Mouse (Mus musculus) small intestine, adult 2 months (tissue): ENCODE measurements around the gene Mrrf. TPM values are rescaled to one million over a fixed set of nuclear protein-coding genes. Genes with fewer than 3 reads are reported as not detected.

ENCODE experiments used
- H3K27ac ChIP-seq: fragments of 200-500 bp; 2 replicates; pipeline ENCODE4 v1.5.1; 2012; ENCODE audit warnings: low read depth, low read length, control low read depth, inconsistent platforms; ENCODE audit not compliant: insufficient read depth
- H3K27me3 ChIP-seq: fragments of 200-500 bp; 2 replicates; pipeline ENCODE4 v1.6.1; 2012; ENCODE audit warnings: mild to moderate bottlenecking, moderate library complexity, low read length, inconsistent platforms; ENCODE audit not compliant: control insufficient read depth, insufficient read depth
- H3K36me3 ChIP-seq: fragments of 200-500 bp; 2 replicates; pipeline ENCODE4 v1.6.1; 2012; ENCODE audit warnings: mild to moderate bottlenecking, low read length, control low read depth, inconsistent platforms; ENCODE audit not compliant: control insufficient read depth, insufficient read depth
- H3K4me1 ChIP-seq: fragments of 200-500 bp; 2 replicates; pipeline ENCODE4 v1.6.1; 2012; ENCODE audit warnings: low read length, inconsistent platforms, mixed read lengths; ENCODE audit not compliant: control insufficient read depth, insufficient read depth, insufficient read length
- H3K4me3 ChIP-seq: fragments of 200-500 bp; 2 replicates; pipeline ENCODE4 v1.5.1; 2012; ENCODE audit warnings: low read depth, mild to moderate bottlenecking, control low read depth, inconsistent platforms, low read length, moderate library complexity
- CTCF ChIP-seq: fragments of 200-500 bp; IDR thresholded peaks from 2 replicates; pipeline ENCODE4 v1.5.1; 2012; ENCODE audit warnings: low read depth, mild to moderate bottlenecking, control low read depth, inconsistent platforms, low read length, moderate library complexity, mixed read lengths; ENCODE audit not compliant: insufficient replicate concordance, insufficient read length; ENCODE audit errors: extremely low read depth
- POLR2A ChIP-seq: fragments of 200-500 bp; IDR thresholded peaks from 2 replicates; pipeline ENCODE4 v1.6.1; 2012; ENCODE audit warnings: low read depth, mild to moderate bottlenecking, control low read depth, inconsistent platforms, low read length, moderate library complexity
- WGBS: fragments of 180-500 bp; shearing (Covaris S2); methylation state at CpG from one replicate; pipeline ENCODE4 v1.1.7; 2018; 5-methylcytosine and 5-hydroxymethylcytosine counted together
- polyA plus RNA-seq: library from polyadenylated mRNA; depleted of rRNA; stranded (reverse); fragments of >200 nt; gene quantifications from 2 replicates; pipeline ENCODE4 v1.2.3, GENCODE M21; 2012; rRNA removed

The Mrrf gene
- polyA plus RNA-seq = 10.6 and 18.0 TPM in 2 replicates

GRCm38 (mm10) chr2:36136300-36136941, at the start of gene Mrrf, which contains the start of gene Rbm18:
Gene Mrrf, plus strand, starts transcription at chr2:36136389.
Gene Rbm18, minus strand, starts transcription at chr2:36136773.
- WGBS = under 1% methylated on average over 50 of the region's 50 CpGs
- Histone ChIP-seq H3K4me1 (no peaks in the 10 kb centered on the region; the same call in 1 of the 2 replicates), H3K36me3 (peaks cover 14% of the 10 kb centered on the region), H3K27me3 (no peaks in the 10 kb centered on the region), H3K4me3 (peak within 1 kb of the TSS; percentile 91), H3K27ac (peak within 1 kb of the TSS; percentile 84)
- no peak for TF ChIP-seq POLR2A
- TF ChIP-seq CTCF = no peak

- peaks cover 8% of the 10 kb centered on the region for H3K4me1 ChIP-seq
- H3K27ac ChIP-seq = no peak overlapping the region
- WGBS = 48% methylated on average over 3 of the region's 3 CpGs
- H3K27me3 ChIP-seq = peaks cover 42% of the 10 kb centered on the region
- no peaks in the 10 kb centered on the region for H3K36me3 ChIP-seq
- TF ChIP-seq CTCF = no peak
- no peak for TF ChIP-seq POLR2A
- H3K4me3 ChIP-seq = no peak overlapping the region
Observed at GRCm38 (mm10) chr2:36089190-36089589, 47.0 kb upstream of the Mrrf start.

GRCm38 (mm10) chr2:36090853-36091741, 45.1 kb upstream of the Mrrf start:
- TF ChIP-seq CTCF = no peak
- no peak for TF ChIP-seq POLR2A
- Histone ChIP-seq H3K27ac (no peak overlapping the region), H3K4me1 (peaks cover 8% of the 10 kb centered on the region), H3K27me3 (peaks cover 56% of the 10 kb centered on the region), H3K4me3 (peak overlapping the region; percentile 52), H3K36me3 (no peaks in the 10 kb centered on the region)
- WGBS = 7% methylated on average over 70 of the region's 70 CpGs

GRCm38 (mm10) chr2:36092748-36093147, 43.4 kb upstream of the Mrrf start:
- Histone ChIP-seq H3K4me3 (no peak overlapping the region), H3K36me3 (no peaks in the 10 kb centered on the region), H3K4me1 (peaks cover 8% of the 10 kb centered on the region), H3K27me3 (peaks cover 65% of the 10 kb centered on the region), H3K27ac (no peak overlapping the region)
- WGBS = 18% methylated on average over 4 of the region's 4 CpGs
- TF ChIP-seq CTCF (no peak), POLR2A (no peak)

GRCm38 (mm10) chr2:36093301-36093700, 42.9 kb upstream of the Mrrf start:
- H3K27me3 ChIP-seq = peaks cover 71% of the 10 kb centered on the region
- peaks cover 8% of the 10 kb centered on the region for H3K4me1 ChIP-seq
- no peak for TF ChIP-seq POLR2A
- no peak for TF ChIP-seq CTCF
- H3K27ac ChIP-seq = no peak overlapping the region
- H3K36me3 ChIP-seq = no peaks in the 10 kb centered on the region
- 33% methylated on average over 7 of the region's 7 CpGs for WGBS
- H3K4me3 ChIP-seq = no peak overlapping the region

GRCm38 (mm10) chr2:36093914-36094475, 42.2 kb upstream of the Mrrf start:
- no peaks in the 10 kb centered on the region for H3K36me3 ChIP-seq
- H3K27me3 ChIP-seq = peaks cover 76% of the 10 kb centered on the region

GRCm38 (mm10) chr2:36097129-36097815, 38.9 kb upstream of the Mrrf start:
- Histone ChIP-seq H3K27ac (no peak overlapping the region), H3K27me3 (peaks cover 77% of the 10 kb centered on the region), H3K4me3 (no peak overlapping the region), H3K36me3 (no peaks in the 10 kb centered on the region), H3K4me1 (0 out of 2 replicates have a peak, but pooled peaks cover under 1% of the 10 kb centered on the region)
- TF ChIP-seq POLR2A (no peak), CTCF (no peak)
- WGBS = 16% methylated on average over 18 of the region's 18 CpGs

More at GRCm38 (mm10) chr2:36093914-36094475, 42.2 kb upstream of the Mrrf start:
- Histone ChIP-seq H3K4me1 (peaks cover 8% of the 10 kb centered on the region), H3K27ac (no peak overlapping the region), H3K4me3 (no peak overlapping the region)
- TF ChIP-seq POLR2A (no peak), CTCF (no peak)
- WGBS = 5% methylated on average over 31 of the region's 31 CpGs
